Mouse (Mus musculus) CH12.LX (cell line): ENCODE measurements at regions not wholly inside any gene's neighbourhood (a gene's known extent, or its start where the extent isn't known, plus 50 kb on each side); places are given as distances from the start of the nearest gene placed in this dataset.

Source experiments
- DNase-seq: peaks from one replicate; pipeline ENCODE4 v3.0.0-alpha.2; 2013; ENCODE audit errors: extremely low read depth
- H3K27ac ChIP-seq: 2 replicates; pipeline ENCODE4 v1.5.1; 2012; ENCODE audit warnings: low read depth, mild to moderate bottlenecking, control low read depth, moderate library complexity; ENCODE audit not compliant: insufficient read depth
- H3K27me3 ChIP-seq: replicated peaks from 2 replicates; pipeline ENCODE3; 2012; ENCODE audit warnings: inconsistent platforms
- H3K36me3 ChIP-seq, 2 experiments: replicated peaks in 1 of 2; 2 replicates each; pipeline versions ENCODE3 to v1.6.1; 2012; ENCODE audit warnings: inconsistent platforms in 1 of 2, low read length in 1 of 2, mild to moderate bottlenecking in 1 of 2, mixed read lengths in 1 of 2, moderate library complexity in 1 of 2; ENCODE audit not compliant: control insufficient read depth in 1 of 2, insufficient read depth in 1 of 2
- H3K4me1 ChIP-seq, 2 experiments: 2 replicates each; pipeline ENCODE4 v1.6.1; 2012; ENCODE audit warnings: inconsistent platforms in 1 of 2, moderate library complexity in 1 of 2; ENCODE audit not compliant: insufficient read depth in 2 of 2, control insufficient read depth in 1 of 2
- H3K4me2 ChIP-seq: 2 replicates; pipeline ENCODE4 v1.6.1; 2012; ENCODE audit warnings: low read depth, mild to moderate bottlenecking, control low read depth; ENCODE audit not compliant: poor library complexity, insufficient read depth, severe bottlenecking
- H3K4me3 ChIP-seq, 3 experiments: fragments of 150-350 bp in 1 of 3; sonication (generic) in 1 of 3; replicated peaks in 1 of 3; 2 replicates each; pipeline versions ENCODE3 to v1.5.1; 2011 to 2012; ENCODE audit warnings: low read depth in 2 of 3, low read length in 2 of 3, mild to moderate bottlenecking in 2 of 3, moderate library complexity in 2 of 3, control low read depth in 1 of 3, improper control_type of control experiment in 1 of 3, inconsistent platforms in 1 of 3, mixed read lengths in 1 of 3; ENCODE audit not compliant: poor library complexity in 1 of 3
- H3K79me2 ChIP-seq: replicated peaks from 2 replicates; pipeline ENCODE4 v1.6.1; 2012; ENCODE audit warnings: mild to moderate bottlenecking, moderate library complexity; ENCODE audit not compliant: control insufficient read depth, poor library complexity, insufficient read depth, severe bottlenecking; ENCODE audit errors: extremely low read depth
- H3K9ac ChIP-seq: 2 replicates; pipeline ENCODE4 v1.6.1; 2012; ENCODE audit warnings: low read depth, mild to moderate bottlenecking, control low read depth, moderate library complexity; ENCODE audit not compliant: insufficient read depth
- H3K9me3 ChIP-seq: replicated peaks from 2 replicates; pipeline ENCODE3; 2012; ENCODE audit warnings: low read length, inconsistent platforms, mixed read lengths
- BHLHE40 ChIP-seq: IDR thresholded peaks from 2 replicates; pipeline ENCODE4 v1.6.1; 2011; ENCODE audit warnings: mild to moderate bottlenecking, low read depth, low read length, improper control_type of control experiment
- CHD1 ChIP-seq: IDR thresholded peaks from 2 replicates; pipeline ENCODE4 v1.6.1; 2012; ENCODE audit warnings: low read depth, low read length, improper control_type of control experiment, inconsistent platforms
- CTCF ChIP-seq, 2 experiments: IDR thresholded peaks in 1 of 2; conservative IDR thresholded peaks in 1 of 2; 2 replicates each; pipeline ENCODE4 v1.5.1; 2011 to 2012; ENCODE audit warnings: low read depth in 2 of 2, low read length in 2 of 2, improper control_type of control experiment in 1 of 2, inconsistent platforms in 1 of 2, mild to moderate bottlenecking in 1 of 2, moderate library complexity in 1 of 2
- E2F4 ChIP-seq: IDR thresholded peaks from 2 replicates; pipeline ENCODE4 v1.6.1; 2011; ENCODE audit warnings: low read depth, low read length, improper control_type of control experiment; ENCODE audit not compliant: insufficient replicate concordance
- ELF1 ChIP-seq: IDR thresholded peaks from 2 replicates; pipeline ENCODE4 v1.6.1; 2014; ENCODE audit warnings: low read depth, mild to moderate bottlenecking, inconsistent platforms, low read length, improper control_type of control experiment
- EP300 ChIP-seq: IDR thresholded peaks from 2 replicates; pipeline ENCODE4 v1.6.1; 2011; ENCODE audit warnings: low read length, improper control_type of control experiment
- ETS1 ChIP-seq: conservative IDR thresholded peaks from 2 replicates; pipeline ENCODE4 v1.6.1; 2012; ENCODE audit warnings: low read depth, mild to moderate bottlenecking, inconsistent platforms, low read length, improper control_type of control experiment, moderate library complexity
- GABPA ChIP-seq: IDR thresholded peaks from 2 replicates; pipeline ENCODE4 v1.6.1; 2012; ENCODE audit warnings: low read depth, low read length, improper control_type of control experiment, inconsistent platforms; ENCODE audit not compliant: insufficient replicate concordance
- JUN ChIP-seq: IDR thresholded peaks from 2 replicates; pipeline ENCODE4 v1.6.1; 2011; ENCODE audit warnings: low read depth, mild to moderate bottlenecking, low read length, improper control_type of control experiment, moderate library complexity; ENCODE audit not compliant: insufficient read depth
- KAT2A ChIP-seq: IDR thresholded peaks from 2 replicates; pipeline ENCODE4 v1.6.1; 2012; ENCODE audit warnings: low read length, improper control_type of control experiment, inconsistent platforms; ENCODE audit not compliant: insufficient replicate concordance
- MAX ChIP-seq: IDR thresholded peaks from 2 replicates; pipeline ENCODE4 v1.6.1; 2011; ENCODE audit warnings: low read length, improper control_type of control experiment
- MEF2A ChIP-seq: IDR thresholded peaks from 2 replicates; pipeline ENCODE4 v1.6.1; 2014; ENCODE audit warnings: low read depth, mild to moderate bottlenecking, inconsistent platforms, low read length, improper control_type of control experiment, borderline replicate concordance
- NELFE ChIP-seq: IDR thresholded peaks from 2 replicates; pipeline ENCODE4 v1.6.1; 2011; ENCODE audit warnings: low read depth, low read length, improper control_type of control experiment
- POLR2A ChIP-seq: IDR thresholded peaks from 2 replicates; pipeline ENCODE4 v1.6.1; 2011; ENCODE audit warnings: low read depth, mild to moderate bottlenecking, improper control_type of control experiment, low read length
- POLR2AphosphoS2 ChIP-seq: IDR thresholded peaks from 2 replicates; pipeline ENCODE4 v1.6.1; 2011; ENCODE audit warnings: low read depth, low read length, improper control_type of control experiment
- RAD21 ChIP-seq: IDR thresholded peaks from 2 replicates; pipeline ENCODE4 v1.6.1; 2011; ENCODE audit warnings: low read depth, mild to moderate bottlenecking, low read length, improper control_type of control experiment, moderate library complexity
- RCOR1 ChIP-seq: conservative IDR thresholded peaks from 2 replicates; pipeline ENCODE4 v1.6.1; 2012; ENCODE audit warnings: low read depth, mild to moderate bottlenecking, inconsistent platforms, low read length, improper control_type of control experiment
- SIN3A ChIP-seq: IDR thresholded peaks from 2 replicates; pipeline ENCODE4 v1.6.1; 2012; ENCODE audit warnings: low read length, improper control_type of control experiment, inconsistent platforms
- SMC3 ChIP-seq: IDR thresholded peaks from 2 replicates; pipeline ENCODE4 v1.6.1; 2011; ENCODE audit warnings: low read depth, low read length, improper control_type of control experiment
- TCF12 ChIP-seq: IDR thresholded peaks from 2 replicates; pipeline ENCODE4 v1.6.1; 2014; ENCODE audit warnings: low read depth, mild to moderate bottlenecking, inconsistent platforms, low read length, improper control_type of control experiment
- UBTF ChIP-seq: IDR thresholded peaks from 2 replicates; pipeline ENCODE4 v1.6.1; 2012; ENCODE audit warnings: low read depth, mild to moderate bottlenecking, inconsistent platforms, low read length, improper control_type of control experiment, moderate library complexity
- USF1 ChIP-seq: IDR thresholded peaks from 2 replicates; pipeline ENCODE4 v1.6.1; 2014; ENCODE audit warnings: low read depth, mild to moderate bottlenecking, inconsistent platforms, low read length, improper control_type of control experiment
- USF2 ChIP-seq: conservative IDR thresholded peaks from 2 replicates; pipeline ENCODE4 v1.6.1; 2011; ENCODE audit warnings: low read depth, low read length, improper control_type of control experiment
- ZKSCAN1 ChIP-seq: IDR thresholded peaks from 2 replicates; pipeline ENCODE4 v1.6.1; 2012; ENCODE audit warnings: low read depth, inconsistent platforms, low read length, improper control_type of control experiment, borderline replicate concordance
- ZNF384 ChIP-seq: IDR thresholded peaks from 2 replicates; pipeline ENCODE4 v1.6.1; 2012; ENCODE audit warnings: low read depth, low read length, improper control_type of control experiment, inconsistent platforms
- dilution Hi-C: fragments of 300-500 bp; cut with MboI; formaldehyde crosslinking; loops from 2 replicates; pipeline ENCODE4 v1.14.3; 2020; ENCODE audit warnings: low sequenced_read_pairs; ENCODE audit not compliant: extremely low pct_unique_long_range_greater_than_20kb, extremely low pct_ligation_motif_present
- in situ Hi-C: fragments of 300-500 bp; cut with MboI; formaldehyde crosslinking; loops from 3 replicates; pipeline ENCODE4 v1.14.3; 2019; ENCODE audit warnings: low sequenced_read_pairs, low pct_ligation_motif_present, low pct_unique_long_range_greater_than_20kb, mixed read lengths

- H3K9ac ChIP-seq, result no peak overlapping the region
- H3K4me3 ChIP-seq, result no peak overlapping the region
- in situ Hi-C loops (no loop called here), dilution Hi-C loops (no loop called here)
- no peaks in the 10 kb centered on the region for H3K27me3 ChIP-seq
- H3K9me3 ChIP-seq, result peaks cover 56% of the 10 kb centered on the region
- H3K27ac ChIP-seq, result no peak overlapping the region
- no peaks in the 10 kb centered on the region for H3K4me1 ChIP-seq
- no peaks in the 10 kb centered on the region for H3K36me3 ChIP-seq
- no peak for DNase-seq
- no peak overlapping the region for H3K4me2 ChIP-seq
- no peaks in the 10 kb centered on the region for H3K79me2 ChIP-seq
- TF ChIP-seq MAX, result no peak
- TF ChIP-seq CHD1, result no peak
- no peak for TF ChIP-seq EP300
- no peak for TF ChIP-seq ETS1
- TF ChIP-seq MEF2A, result no peak
- TF ChIP-seq BHLHE40, result no peak
- no peak for TF ChIP-seq E2F4
- TF ChIP-seq RCOR1, result no peak
- TF ChIP-seq CTCF (conservative IDR thresholded peaks at IDR 0.05 in 1 of 2, IDR thresholded peaks at IDR 0.05 in 1 of 2; ENCODE audit: low read depth in 2 of 2, low read length in 2 of 2), result no peak
- no peak for TF ChIP-seq ZKSCAN1
- TF ChIP-seq ZNF384, result no peak
- TF ChIP-seq TCF12, result no peak
- TF ChIP-seq POLR2A, result no peak
- no peak for TF ChIP-seq SIN3A
- TF ChIP-seq UBTF, result no peak
- TF ChIP-seq POLR2AphosphoS2, result no peak
- TF ChIP-seq NELFE, result no peak
These were observed 157.7 kb upstream of the Usp25 start for GRCm38 (mm10) chr16:76855797-76856196.

DNA sequence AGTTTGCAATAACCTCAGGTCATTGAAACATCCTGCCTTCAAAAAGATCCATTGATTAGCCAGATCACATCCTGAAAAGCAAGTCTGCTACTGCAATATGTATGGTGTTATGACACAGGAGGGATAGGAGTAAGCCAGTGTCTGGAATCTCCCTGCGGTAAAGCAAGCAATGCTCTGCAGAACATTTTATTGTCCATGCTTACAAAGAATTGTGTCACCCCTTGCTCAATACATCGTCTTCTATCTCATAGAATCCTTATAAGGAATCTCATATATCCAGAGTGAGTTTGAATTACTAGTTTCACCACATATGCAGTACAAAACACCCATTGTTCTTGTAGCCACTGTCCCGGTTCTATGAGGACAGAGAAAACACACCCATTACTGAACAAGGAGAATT, 162.1 kb upstream of the Usp25 start:
- no peak for TF ChIP-seq RCOR1
- no peak for TF ChIP-seq ELF1
- no peak for TF ChIP-seq NELFE
- no peak for TF ChIP-seq RAD21
- no peak for TF ChIP-seq MEF2A
- no peak for TF ChIP-seq BHLHE40
- no peak for TF ChIP-seq ZNF384
- no peak for TF ChIP-seq GABPA
- no peak for TF ChIP-seq UBTF
- TF ChIP-seq KAT2A, result no peak
- TF ChIP-seq SMC3, result no peak
- no peak for TF ChIP-seq POLR2AphosphoS2
- TF ChIP-seq USF1, result no peak
- TF ChIP-seq ETS1, result no peak
- TF ChIP-seq JUN, result no peak
- TF ChIP-seq USF2, result no peak
- DNase-seq, result no peak
- H3K9ac ChIP-seq, result no peak overlapping the region
- dilution Hi-C loops (no loop called here), in situ Hi-C loops (no loop called here)
- H3K79me2 ChIP-seq, result no peaks in the 10 kb centered on the region
- H3K27ac ChIP-seq, result no peak overlapping the region
- H3K36me3 ChIP-seq, result no peaks in the 10 kb centered on the region
- H3K4me2 ChIP-seq, result no peak overlapping the region
- H3K9me3 ChIP-seq, result peaks cover 47% of the 10 kb centered on the region
- H3K4me3 ChIP-seq, result no peak overlapping the region
- no peaks in the 10 kb centered on the region for H3K27me3 ChIP-seq
- no peaks in the 10 kb centered on the region for H3K4me1 ChIP-seq
